Mouse (Mus musculus): ENCODE data around the gene Ralgds. TPM values are rescaled to one million over a fixed set of nuclear protein-coding genes. Genes with fewer than 3 reads are reported as not detected.
"Not testable (repeated sequence)": the region's sequence is repeated elsewhere in the genome, so short reads cannot be mapped to it uniquely, and the experiment has no call there.

Ralgds gene
- polyA plus RNA-seq, 2 experiments, result 61.6 to 86.6 TPM

DNA sequence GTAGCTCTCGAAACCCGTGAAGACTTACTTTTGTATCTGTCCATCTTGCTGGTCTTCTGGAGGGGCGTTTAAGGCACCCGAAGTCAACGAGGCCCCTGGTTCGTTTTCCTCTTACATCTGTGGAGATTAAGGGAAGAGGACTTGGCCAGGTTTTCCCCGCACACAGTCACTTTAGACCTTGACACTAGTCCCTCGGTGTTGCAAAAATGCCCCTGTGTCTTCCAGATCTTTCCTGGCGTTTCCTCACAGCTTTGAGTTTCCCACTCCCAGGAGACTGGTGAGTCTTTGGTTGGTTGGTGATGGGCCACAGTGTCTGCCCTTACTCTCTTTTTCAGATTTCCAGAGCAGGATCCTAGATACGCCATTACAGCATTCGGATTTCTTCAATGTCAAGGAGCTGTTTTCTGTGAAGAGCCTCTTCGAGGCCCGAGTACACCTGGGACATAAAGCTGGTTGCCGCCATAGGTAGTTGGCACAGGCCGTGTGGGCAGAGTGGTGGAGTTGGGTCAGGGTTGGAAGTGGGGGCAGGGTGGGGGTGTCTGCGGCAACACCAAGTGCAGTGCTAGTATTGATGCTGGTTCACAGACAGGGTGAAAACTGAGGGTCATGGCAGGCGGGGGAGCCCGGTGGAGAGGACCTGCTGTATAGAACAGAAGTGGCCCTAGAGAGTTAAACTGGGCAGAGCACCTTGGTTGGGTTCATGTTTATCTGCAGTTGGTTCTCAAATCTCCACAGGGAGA is 44.3 kb upstream of the Ralgds start:
- peak overlapping the region; percentile 76 for H3K4me2 ChIP-seq (replicated peaks; ENCODE audit: low read depth, low read length, severe bottlenecking)
- H3K27me3 ChIP-seq (ENCODE audit: control insufficient read depth, insufficient read depth, low read length), result no peaks in the 10 kb centered on the region
- peak overlapping the region; percentile 80 for H3K9ac ChIP-seq (ENCODE audit: low read depth, low read length, severe bottlenecking)
- no peak for TF ChIP-seq POLR2A (IDR thresholded peaks at IDR 0.05; ENCODE audit: borderline replicate concordance, extremely low read depth, insufficient read depth, insufficient read length)
- H3K9me3 ChIP-seq (ENCODE audit: control insufficient read depth, low read length), result 0 out of 2 replicates have a peak, but pooled peaks cover 4% of the 10 kb centered on the region
- H3K27ac ChIP-seq (replicated peaks; ENCODE audit: low read depth, low read length), result no peak overlapping the region
- WGBS, result 57% methylated on average over 18 of the region's 18 CpGs
- peak overlapping the region; percentile 64 for H3K4me3 ChIP-seq (replicated peaks; ENCODE audit: low read length)
- peaks cover 9% of the 10 kb centered on the region for H3K4me1 ChIP-seq (ENCODE audit: control insufficient read depth, insufficient read depth, low read length)
- DNase-seq (ENCODE audit: low spot score), result no peak
- peaks cover 35% of the 10 kb centered on the region for H3K36me3 ChIP-seq (ENCODE audit: control insufficient read depth, insufficient read depth, low read length)
- ATAC-seq (ENCODE audit: low FRiP score, low read depth), result no peak

- 98% methylated on average over 14 of the region's 14 CpGs for WGBS
- H3K4me3 ChIP-seq (replicated peaks; ENCODE audit: low read length), result no peak overlapping the region
- DNase-seq (ENCODE audit: low spot score) (no peak), ATAC-seq (ENCODE audit: low FRiP score, low read depth) (no peak)
- peaks cover 35% of the 10 kb centered on the region for H3K36me3 ChIP-seq (ENCODE audit: control insufficient read depth, insufficient read depth, low read length)
- 0 out of 2 replicates have a peak, but pooled peaks cover 4% of the 10 kb centered on the region for H3K9me3 ChIP-seq (ENCODE audit: control insufficient read depth, low read length)
- H3K9ac ChIP-seq (ENCODE audit: low read depth, low read length, severe bottlenecking), result no peak overlapping the region
- no peak for TF ChIP-seq POLR2A (IDR thresholded peaks at IDR 0.05; ENCODE audit: borderline replicate concordance, extremely low read depth, insufficient read depth, insufficient read length)
- H3K4me1 ChIP-seq (ENCODE audit: control insufficient read depth, insufficient read depth, low read length), result peaks cover 9% of the 10 kb centered on the region
- no peak overlapping the region for H3K27ac ChIP-seq (replicated peaks; ENCODE audit: low read depth, low read length)
- no peaks in the 10 kb centered on the region for H3K27me3 ChIP-seq (ENCODE audit: control insufficient read depth, insufficient read depth, low read length)
- H3K4me2 ChIP-seq (replicated peaks; ENCODE audit: low read depth, low read length, severe bottlenecking), result no peak overlapping the region; the same call in 1 of the 2 replicates
Measured at GRCm38 (mm10) chr2:28469461-28469860, 43.5 kb upstream of the Ralgds start.

DNA sequence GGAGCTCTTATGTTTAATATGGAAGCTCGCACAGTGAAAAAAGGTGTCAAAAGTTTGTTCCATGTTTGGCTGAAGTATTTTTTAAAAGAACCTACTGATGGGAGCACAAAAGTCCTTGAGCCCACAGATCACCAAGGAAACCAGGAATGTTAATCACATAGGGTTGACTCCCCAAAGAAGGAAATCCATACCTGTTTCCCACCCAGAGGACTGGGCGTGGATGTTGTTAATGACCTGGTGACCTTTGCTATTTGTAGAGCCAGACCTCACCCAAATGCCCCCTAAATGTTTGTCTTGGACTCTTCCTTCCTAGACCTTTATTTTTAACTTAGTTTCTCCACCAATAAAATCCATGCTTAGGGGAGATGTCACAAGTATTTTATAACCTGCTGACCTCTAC is 42.3 kb upstream of the Ralgds start:
- no peak for TF ChIP-seq POLR2A (IDR thresholded peaks at IDR 0.05; ENCODE audit: borderline replicate concordance, extremely low read depth, insufficient read depth, insufficient read length)
- Histone ChIP-seq H3K27ac (replicated peaks; ENCODE audit: low read depth, low read length) (no peak overlapping the region), H3K9ac (ENCODE audit: low read depth, low read length, severe bottlenecking) (no peak overlapping the region), H3K36me3 (ENCODE audit: control insufficient read depth, insufficient read depth, low read length) (peaks cover 35% of the 10 kb centered on the region), H3K27me3 (ENCODE audit: control insufficient read depth, insufficient read depth, low read length) (no peaks in the 10 kb centered on the region), H3K4me3 (replicated peaks; ENCODE audit: low read length) (no peak overlapping the region), H3K4me1 (ENCODE audit: control insufficient read depth, insufficient read depth, low read length) (peaks cover 9% of the 10 kb centered on the region), H3K4me2 (replicated peaks; ENCODE audit: low read depth, low read length, severe bottlenecking) (no peak overlapping the region), H3K9me3 (ENCODE audit: control insufficient read depth, low read length) (0 out of 2 replicates have a peak, but pooled peaks cover 4% of the 10 kb centered on the region)
- WGBS, result 93% methylated on average over 2 of the region's 2 CpGs
- no peak for ATAC-seq (ENCODE audit: low FRiP score, low read depth)
- DNase-seq (ENCODE audit: low spot score), result no peak

DNA sequence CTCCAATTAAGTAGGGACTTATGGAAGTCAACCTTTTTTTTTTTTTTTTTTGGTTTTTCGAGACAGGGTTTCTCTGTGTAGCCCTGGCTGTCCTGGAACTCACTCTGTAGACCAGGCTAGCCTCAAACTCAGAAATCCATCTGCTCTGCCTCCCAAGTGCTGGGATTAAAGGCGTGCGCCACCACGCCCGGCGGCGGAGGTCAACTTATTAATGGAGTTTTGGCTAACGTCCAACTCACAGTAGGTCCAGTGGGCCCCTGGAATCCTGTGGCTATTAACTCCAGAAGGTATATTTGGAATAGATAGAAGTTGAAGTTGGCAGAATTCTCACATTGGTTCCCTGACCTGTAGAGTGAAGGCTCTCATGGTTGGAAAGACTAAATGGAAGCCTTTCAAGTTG is 40.9 kb upstream of the Ralgds start:
- H3K36me3 ChIP-seq (ENCODE audit: control insufficient read depth, insufficient read depth, low read length), result peaks cover 35% of the 10 kb centered on the region
- H3K9me3 ChIP-seq (ENCODE audit: control insufficient read depth, low read length); ATAC-seq (ENCODE audit: low FRiP score, low read depth); H3K27me3 ChIP-seq (ENCODE audit: control insufficient read depth, insufficient read depth, low read length); H3K9ac ChIP-seq (ENCODE audit: low read depth, low read length, severe bottlenecking); H3K4me2 ChIP-seq (replicated peaks; ENCODE audit: low read depth, low read length, severe bottlenecking); DNase-seq (ENCODE audit: low spot score); H3K27ac ChIP-seq (replicated peaks; ENCODE audit: low read depth, low read length); H3K4me1 ChIP-seq (ENCODE audit: control insufficient read depth, insufficient read depth, low read length); H3K4me3 ChIP-seq (replicated peaks; ENCODE audit: low read length): not testable (repeated sequence)
- WGBS, result 94% methylated on average over 8 of the region's 8 CpGs

GRCm38 (mm10) chr2:28477993-28478392 is 34.9 kb upstream of the Ralgds start:
- WGBS, result 91% methylated on average over 5 of the region's 5 CpGs
- not testable (repeated sequence) for H3K27ac ChIP-seq (replicated peaks; ENCODE audit: low read depth, low read length); ATAC-seq (ENCODE audit: low FRiP score, low read depth); H3K27me3 ChIP-seq (ENCODE audit: control insufficient read depth, insufficient read depth, low read length); DNase-seq (ENCODE audit: low spot score); H3K4me2 ChIP-seq (replicated peaks; ENCODE audit: low read depth, low read length, severe bottlenecking); H3K36me3 ChIP-seq (ENCODE audit: control insufficient read depth, insufficient read depth, low read length); H3K4me3 ChIP-seq (replicated peaks; ENCODE audit: low read length); H3K9ac ChIP-seq (ENCODE audit: low read depth, low read length, severe bottlenecking); H3K9me3 ChIP-seq (ENCODE audit: control insufficient read depth, low read length); H3K4me1 ChIP-seq (ENCODE audit: control insufficient read depth, insufficient read depth, low read length)

All from limb, embryonic 14.5 days (tissue).